8 mouse cellular contexts compared by ENCODE assay signal in the genomic region with DNA sequence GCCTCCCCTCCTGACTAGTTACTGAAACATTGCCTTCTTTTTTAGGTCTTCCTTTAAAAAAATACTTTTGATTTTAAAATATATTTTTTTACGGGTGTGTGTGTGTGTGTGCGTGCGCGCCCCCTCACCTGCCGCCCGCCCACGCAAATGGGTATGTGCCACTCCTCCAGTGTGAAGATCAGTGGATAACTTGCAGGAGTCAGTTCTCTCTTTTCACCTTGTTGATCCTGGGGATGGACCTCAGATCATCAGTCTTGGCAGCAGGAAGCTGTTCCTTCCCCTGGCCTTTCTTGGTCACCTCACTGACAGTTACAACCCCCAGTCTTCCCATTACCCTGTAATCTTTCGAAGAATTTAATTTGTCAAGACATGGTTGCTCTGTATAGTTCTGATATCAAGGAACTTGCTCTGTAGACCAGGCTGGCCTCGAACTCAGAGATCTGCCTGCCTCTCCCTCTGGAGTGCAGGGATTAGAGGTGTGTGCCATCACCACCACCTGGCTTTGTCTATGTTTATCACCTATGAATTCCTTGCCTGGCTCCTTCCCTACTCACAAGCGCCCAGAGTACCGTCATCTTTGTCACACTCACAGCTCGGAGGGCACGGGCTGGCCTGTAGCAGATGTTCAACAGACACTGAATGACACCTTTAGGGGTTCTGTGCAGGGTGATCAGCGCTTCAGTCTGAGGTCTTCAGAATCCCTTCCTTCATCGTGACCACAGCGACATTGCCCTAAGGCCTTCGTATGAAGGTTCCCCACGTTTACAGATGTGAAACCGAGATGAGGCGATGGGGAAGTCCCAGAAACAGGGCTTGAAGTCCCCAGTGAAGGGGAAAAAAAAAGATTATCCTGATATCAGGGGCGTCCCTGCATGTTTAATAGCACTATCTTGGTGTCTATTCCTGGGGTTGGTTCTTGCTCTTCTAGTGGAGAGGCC. TPM values are rescaled to one million over a fixed set of nuclear protein-coding genes. Genes with fewer than 3 reads are reported as not detected.
A peak's percentile ranks its signal among the peaks of the same experiment; 100 is the strongest.
DNase-seq lines count a peak whose midpoint lies in the region; ATAC-seq and TF ChIP-seq lines count a peak whose summit lies in the region.

No protein-coding gene starts in this region.

- H3K27ac ChIP-seq in layer of hippocampus, adult 2 months, result peak overlapping the region; percentile 96

- DNase-seq in layer of hippocampus, adult 2 months (ENCODE audit: low spot score in 2 of 2), result no peak
- DNase-seq in layer of hippocampus, postnatal 25 days (ENCODE audit: extremely low spot score in 1 of 2, low spot score in 1 of 2), result no peak
- no peak for DNase-seq in right cerebral cortex, postnatal 4 days
- DNase-seq in layer of hippocampus, postnatal 36 days, result no peak
- DNase-seq in cerebellum, postnatal 25 days, result no peak

- no peak overlapping the region; the same call in 1 of the 2 replicates for H3K4me3 ChIP-seq in layer of hippocampus, adult 2 months

- ATAC-seq in activated CD4-positive, CD25-positive, alpha-beta regulatory T cell, adult 4 months, result peak; percentile 56
- ATAC-seq in granulocyte monocyte progenitor cell, adult 5-6 weeks (replicated peaks; ENCODE audit: poor library complexity, severe bottlenecking), result peak; percentile 64
- ATAC-seq in monocyte, adult 5-6 weeks (replicated peaks; ENCODE audit: insufficient number of reproducible peaks, low FRiP score, low TSS enrichment, poor library complexity, severe bottlenecking), result peak; percentile 75

- TF ChIP-seq CTCF in layer of hippocampus, adult 2 months (conservative IDR thresholded peaks at IDR 0.05), result no peak

RNA-seq across cellular contexts. Expression of gene Fosb, which starts 15.7 kb away (rescaled TPM):
- total RNA-seq in layer of hippocampus, adult 2 months (2021), result 10 to 100 TPM; 12.8 to 14.1 TPM
- 1 to 10 TPM; 5.2 to 9.8 TPM for total RNA-seq in layer of hippocampus, postnatal 25 days (2021)
- polyA plus RNA-seq in activated CD4-positive, CD25-positive, alpha-beta regulatory T cell, adult 4 months (2017; shearing (Covaris generic)), result 1 to 10 TPM in 1 of 2 experiments, under 1 TPM in 1; 0.79 to 1.1 TPM
- total RNA-seq in granulocyte monocyte progenitor cell, adult 5-6 weeks (2014; fragmentation: Nextera tagmentation), result 8.1 and 13.7 TPM in 2 replicates
- total RNA-seq in granulocyte monocyte progenitor cell, adult 5-6 weeks (2017), result 19.3 and 24.4 TPM in 2 replicates
- 30.9 to 43.8 TPM (median 36.9 TPM) in 3 replicates for total RNA-seq in monocyte, adult 5-6 weeks (2017)
- total RNA-seq in layer of hippocampus, postnatal 36 days (2021), result 10 to 100 TPM; 12.6 to 18.8 TPM

RNA-seq across cellular contexts. Expression of gene Ercc1, which starts 19.0 kb away (rescaled TPM):
- total RNA-seq in layer of hippocampus, adult 2 months (2021), result 10 to 100 TPM; 51.7 to 51.9 TPM
- 10 to 100 TPM; 37.8 to 39.1 TPM for total RNA-seq in layer of hippocampus, postnatal 25 days (2021)
- 10 to 100 TPM; 61.1 to 72.3 TPM for polyA plus RNA-seq in activated CD4-positive, CD25-positive, alpha-beta regulatory T cell, adult 4 months (2017; shearing (Covaris generic))
- 12.4 and 42.8 TPM in 2 replicates for total RNA-seq in granulocyte monocyte progenitor cell, adult 5-6 weeks (2014; fragmentation: Nextera tagmentation)
- 29.4 and 34.9 TPM in 2 replicates for total RNA-seq in granulocyte monocyte progenitor cell, adult 5-6 weeks (2017)
- 15.0 to 19.8 TPM (median 18.0 TPM) in 3 replicates for total RNA-seq in monocyte, adult 5-6 weeks (2017)
- 10 to 100 TPM; 44.4 to 53.4 TPM for total RNA-seq in layer of hippocampus, postnatal 36 days (2021)

RNA-seq across cellular contexts. Expression of gene Cd3eap, which starts 33.8 kb away (rescaled TPM):
- 10 to 100 TPM; 18.1 to 19.5 TPM for total RNA-seq in layer of hippocampus, adult 2 months (2021)
- 10 to 100 TPM; 17.7 to 18.3 TPM for total RNA-seq in layer of hippocampus, postnatal 25 days (2021)
- 10 to 100 TPM; 19.4 to 20.2 TPM for polyA plus RNA-seq in activated CD4-positive, CD25-positive, alpha-beta regulatory T cell, adult 4 months (2017; shearing (Covaris generic))
- total RNA-seq in granulocyte monocyte progenitor cell, adult 5-6 weeks (2014; fragmentation: Nextera tagmentation), result 20.3 and 26.1 TPM in 2 replicates
- 23.2 and 39.9 TPM in 2 replicates for total RNA-seq in granulocyte monocyte progenitor cell, adult 5-6 weeks (2017)
- 6.9 to 8.9 TPM (median 7.2 TPM) in 3 replicates for total RNA-seq in monocyte, adult 5-6 weeks (2017)
- 10 to 100 TPM; 17.6 to 19.4 TPM for total RNA-seq in layer of hippocampus, postnatal 36 days (2021)

RNA-seq across cellular contexts. Expression of gene Ppp1r13l, which starts 34.0 kb away (rescaled TPM):
- 1 to 10 TPM; 6.1 to 6.9 TPM for total RNA-seq in layer of hippocampus, adult 2 months (2021)
- total RNA-seq in layer of hippocampus, postnatal 25 days (2021), result 1 to 10 TPM; 4.5 to 4.8 TPM
- under 1 TPM in 1 of 2 experiments, not detected in 1; 0.17 TPM for polyA plus RNA-seq in activated CD4-positive, CD25-positive, alpha-beta regulatory T cell, adult 4 months (2017; shearing (Covaris generic))
- 1.8 and 1.9 TPM in 2 replicates for total RNA-seq in granulocyte monocyte progenitor cell, adult 5-6 weeks (2014; fragmentation: Nextera tagmentation)
- total RNA-seq in granulocyte monocyte progenitor cell, adult 5-6 weeks (2017), result 0.26 and 0.57 TPM in 2 replicates
- not detected in 3 replicates for total RNA-seq in monocyte, adult 5-6 weeks (2017)
- 1 to 10 TPM; 6.0 to 7.0 TPM for total RNA-seq in layer of hippocampus, postnatal 36 days (2021)

RNA-seq across cellular contexts. Expression of gene Rtn2, which starts 43.1 kb away (rescaled TPM):
- total RNA-seq in layer of hippocampus, adult 2 months (2021), result 10 to 100 TPM; 90.3 to 92.7 TPM
- total RNA-seq in layer of hippocampus, postnatal 25 days (2021), result 10 to 100 TPM; 85.9 to 96.3 TPM
- polyA plus RNA-seq in activated CD4-positive, CD25-positive, alpha-beta regulatory T cell, adult 4 months (2017; shearing (Covaris generic)), result not detected
- not detected in 2 replicates for total RNA-seq in granulocyte monocyte progenitor cell, adult 5-6 weeks (2014; fragmentation: Nextera tagmentation)
- not detected in 2 replicates for total RNA-seq in granulocyte monocyte progenitor cell, adult 5-6 weeks (2017)
- total RNA-seq in monocyte, adult 5-6 weeks (2017), result not detected in 3 replicates
- 10 to 100 TPM; 89.7 to 91.3 TPM for total RNA-seq in layer of hippocampus, postnatal 36 days (2021)
